Mouse (Mus musculus): Measurements from ENCODE around the gene Taf5l. TPM values are rescaled to one million over a fixed set of nuclear protein-coding genes. Genes with fewer than 3 reads are reported as not detected.

The Taf5l gene
- polyA plus RNA-seq, 1 experiment, result 27.3 TPM

- no peak overlapping the region; the same call in 1 of the 2 replicates for H3K27ac ChIP-seq (ENCODE audit: insufficient read depth, low read length)
- 36% methylated on average over 10 of the region's 10 CpGs for WGBS
- peak; percentile 64 to 73 for DNase-seq (ENCODE audit: low read depth in 1 of 2, low spot score in 2 of 2)
Observed at GRCm38 (mm10) chr8:123950077-123950802, 71.0 kb downstream of the Taf5l start.

DNA sequence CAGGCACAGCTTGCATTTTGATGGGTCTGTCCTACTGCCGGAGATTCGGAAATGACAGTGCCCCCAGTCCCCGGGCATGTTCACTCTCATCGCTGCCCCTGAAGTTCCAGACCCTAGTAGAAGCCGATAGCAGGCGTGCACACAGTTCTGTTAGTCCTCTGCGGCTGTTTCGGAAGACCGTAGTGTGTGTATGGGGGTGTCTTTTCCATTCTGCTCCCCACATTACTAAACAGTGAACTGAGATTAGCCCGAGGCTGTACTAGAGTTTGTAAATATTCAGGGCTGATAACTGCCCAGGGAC, 71.6 kb downstream of the Taf5l start:
- 2% methylated on average over 10 of the region's 10 CpGs for whole genome bisulfite sequencing
- TF ChIP-seq POLR2A (IDR thresholded peaks at IDR 0.05; ENCODE audit: low read depth, low read length), result no peak
- TF ChIP-seq CTCF (IDR thresholded peaks at IDR 0.05; ENCODE audit: extremely low read depth, insufficient read depth, insufficient read length, insufficient replicate concordance), result no peak
- H3K27ac ChIP-seq (ENCODE audit: insufficient read depth, low read length), result peak overlapping the region; percentile 83
- H3K36me3 ChIP-seq (ENCODE audit: control insufficient read depth, insufficient read depth, low read length), result peaks cover 1% of the 10 kb centered on the region
- no peak for DNase-seq (ENCODE audit: low read depth in 1 of 2, low spot score in 2 of 2)
- H3K4me1 ChIP-seq (ENCODE audit: control insufficient read depth, insufficient read depth, insufficient read length), result peaks cover 5% of the 10 kb centered on the region; the same call in 1 of the 2 replicates
- no peaks in the 10 kb centered on the region for H3K27me3 ChIP-seq (ENCODE audit: control insufficient read depth, insufficient read depth, low read length)
- H3K4me3 ChIP-seq (ENCODE audit: extremely low read depth, insufficient read depth, insufficient read length), result peak overlapping the region; percentile 74

More at GRCm38 (mm10) chr8:123950077-123950802, 71.0 kb downstream of the Taf5l start:
- Histone ChIP-seq H3K4me1 (ENCODE audit: control insufficient read depth, insufficient read depth, insufficient read length) (peaks cover 5% of the 10 kb centered on the region; the same call in 1 of the 2 replicates), H3K36me3 (ENCODE audit: control insufficient read depth, insufficient read depth, low read length) (peaks cover 1% of the 10 kb centered on the region), H3K27me3 (ENCODE audit: control insufficient read depth, insufficient read depth, low read length) (no peaks in the 10 kb centered on the region), H3K4me3 (ENCODE audit: extremely low read depth, insufficient read depth, insufficient read length) (peak overlapping the region; percentile 74; the same call in 1 of the 2 replicates)
- TF ChIP-seq POLR2A (IDR thresholded peaks at IDR 0.05; ENCODE audit: low read depth, low read length) (no peak), CTCF (IDR thresholded peaks at IDR 0.05; ENCODE audit: extremely low read depth, insufficient read depth, insufficient read length, insufficient replicate concordance) (peak; percentile 43; the same call in 1 of the 2 replicates)

DNA sequence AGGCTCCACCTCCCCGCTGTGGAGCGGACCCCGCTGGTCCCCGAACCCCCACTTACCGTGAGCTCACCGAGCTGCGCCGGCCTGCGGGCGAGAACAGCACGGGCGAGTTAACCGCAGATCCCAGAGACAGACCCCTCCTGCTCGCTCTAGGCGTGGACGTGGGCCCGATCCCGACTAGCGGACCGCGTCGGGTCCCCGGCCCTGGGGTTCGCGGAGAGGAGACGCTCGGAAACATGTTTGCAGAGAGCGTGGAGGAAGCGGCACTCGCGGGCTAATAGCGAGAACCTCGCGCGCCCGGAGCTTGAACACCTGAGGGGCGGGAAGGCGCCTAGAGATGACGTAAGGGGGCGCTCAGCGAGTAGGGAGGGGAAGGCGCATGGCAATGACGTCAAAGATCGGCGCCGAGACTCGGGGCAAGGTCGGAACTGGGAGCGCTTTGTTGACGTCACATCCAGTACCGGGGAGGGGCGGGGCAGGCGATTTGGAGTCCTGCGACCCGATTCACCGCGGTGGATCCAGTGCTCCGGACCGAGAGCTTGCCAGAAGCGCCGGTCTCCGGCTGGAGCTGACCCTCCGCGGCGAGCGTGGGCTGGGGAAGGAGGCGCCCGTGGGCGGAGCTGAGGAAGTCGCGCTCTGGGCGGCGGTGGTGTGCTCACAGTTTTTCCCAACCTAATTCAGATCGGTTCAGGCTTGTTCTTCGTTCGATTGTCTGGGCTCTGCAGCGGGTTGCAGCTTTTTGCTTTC, 72.1 kb downstream of the Taf5l start, which contains the start of gene Nup133:
Gene Nup133 (minus strand): TSS at position 324 of the 744 bp plus-strand sequence.
- WGBS, result under 1% methylated on average over 77 of the region's 77 CpGs
- H3K4me1 ChIP-seq (ENCODE audit: control insufficient read depth, insufficient read depth, insufficient read length), result peaks cover 5% of the 10 kb centered on the region; the same call in 1 of the 2 replicates
- H3K36me3 ChIP-seq (ENCODE audit: control insufficient read depth, insufficient read depth, low read length), result peaks cover 3% of the 10 kb centered on the region
- no peak; the same call in 1 of the 2 replicates for TF ChIP-seq POLR2A (IDR thresholded peaks at IDR 0.05; ENCODE audit: low read depth, low read length)
- TF ChIP-seq CTCF (IDR thresholded peaks at IDR 0.05; ENCODE audit: extremely low read depth, insufficient read depth, insufficient read length, insufficient replicate concordance), result no peak
- H3K4me3 ChIP-seq (ENCODE audit: extremely low read depth, insufficient read depth, insufficient read length), result peak within 1 kb of the TSS; percentile 74
- peak; percentile 98 to 99 for DNase-seq (ENCODE audit: low read depth in 1 of 2, low spot score in 2 of 2)
- H3K27ac ChIP-seq (ENCODE audit: insufficient read depth, low read length), result peak within 1 kb of the TSS; percentile 83
- H3K27me3 ChIP-seq (ENCODE audit: control insufficient read depth, insufficient read depth, low read length), result no peaks in the 10 kb centered on the region

Other genes starting within 250 kb of the Taf5l start
- gene Rab4a, start 215.4 kb downstream of the Taf5l start, polyA plus RNA-seq (2012; rRNA removed), result 4.2 and 4.8 TPM in 2 replicates
- 1.8 and 2.8 TPM in 2 replicates for gene Ccsap, start 161.2 kb downstream of the Taf5l start, polyA plus RNA-seq (2012; rRNA removed)
- 0.54 and 0.98 TPM in 2 replicates for gene Acta1, start 126.6 kb downstream of the Taf5l start, polyA plus RNA-seq (2012; rRNA removed)
- gene Nup133, start 72.1 kb downstream of the Taf5l start, polyA plus RNA-seq (2012; rRNA removed), result 7.9 and 8.5 TPM in 2 replicates
- 21.7 and 22.6 TPM in 2 replicates for gene Abcb10, start 38.3 kb downstream of the Taf5l start, polyA plus RNA-seq (2012; rRNA removed)
- gene Urb2, start 111 bp upstream of the Taf5l start, polyA plus RNA-seq (2012; rRNA removed), result 4.0 TPM in 2 replicates
- gene Galnt2, start 210.0 kb upstream of the Taf5l start, polyA plus RNA-seq (2012; rRNA removed), result 9.4 and 16.6 TPM in 2 replicates

Measured in spleen, adult 2 months (tissue).